Mouse (Mus musculus) c-Kit-positive CD71-negative TER-119-negative erythroid progenitor cells, embryonic 14.5 days (primary cell): Measurements from ENCODE around the gene Pcid2.
A peak's percentile ranks its signal among the peaks of the same experiment; 100 is the strongest.

ENCODE experiments used
- DNase-seq: peaks from one replicate; pipeline ENCODE4 v3.0.0-alpha.2; 2013; ENCODE audit warnings: low read depth

The Pcid2 gene

DNA sequence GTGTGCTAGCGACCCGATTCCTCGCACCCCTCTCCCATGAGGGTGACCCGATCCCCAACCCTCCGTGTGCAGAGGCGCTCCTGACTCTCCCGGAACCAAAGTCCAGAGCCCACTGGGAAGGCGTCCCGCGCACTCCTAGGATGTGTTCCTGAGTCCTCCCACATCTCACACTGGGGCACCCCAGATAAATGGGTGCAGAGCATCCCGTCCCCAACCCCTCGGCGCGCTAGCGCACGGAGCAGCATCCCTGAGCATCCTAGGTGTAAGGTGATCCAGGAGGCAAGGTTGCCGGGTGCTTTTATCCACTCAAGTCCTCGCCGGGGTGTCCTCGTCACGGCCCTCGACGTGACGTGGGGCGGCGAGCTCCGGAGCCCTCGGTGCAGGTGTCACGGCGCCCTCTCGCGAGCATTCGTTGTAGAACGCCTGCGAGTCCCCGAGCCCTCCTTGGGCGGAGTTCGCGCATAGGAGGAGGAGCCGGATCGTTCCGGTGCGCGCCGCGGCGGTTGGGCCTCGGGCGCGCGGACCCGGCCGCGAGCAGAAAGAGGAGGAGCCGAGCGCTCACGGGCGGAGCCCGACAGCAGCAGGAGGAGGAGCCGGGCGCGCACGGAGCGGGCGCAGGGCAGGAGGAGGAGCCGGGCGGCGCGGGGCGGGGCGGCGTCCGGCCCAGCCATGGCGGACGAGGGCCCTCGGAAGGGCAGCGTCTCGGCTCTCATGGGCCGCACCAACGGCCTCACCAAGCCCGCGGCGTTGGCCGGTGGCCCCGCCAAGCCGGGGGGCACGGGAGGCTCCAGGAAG, at the start of gene Pcid2, which contains the start of gene Cul4a:
Gene Pcid2, minus strand, starts transcription at position 373 of the 795 bp plus-strand sequence.
Gene Cul4a, plus strand, starts transcription at position 535 of the 795 bp plus-strand sequence.
- DNase-seq = peak; percentile 96

DNA sequence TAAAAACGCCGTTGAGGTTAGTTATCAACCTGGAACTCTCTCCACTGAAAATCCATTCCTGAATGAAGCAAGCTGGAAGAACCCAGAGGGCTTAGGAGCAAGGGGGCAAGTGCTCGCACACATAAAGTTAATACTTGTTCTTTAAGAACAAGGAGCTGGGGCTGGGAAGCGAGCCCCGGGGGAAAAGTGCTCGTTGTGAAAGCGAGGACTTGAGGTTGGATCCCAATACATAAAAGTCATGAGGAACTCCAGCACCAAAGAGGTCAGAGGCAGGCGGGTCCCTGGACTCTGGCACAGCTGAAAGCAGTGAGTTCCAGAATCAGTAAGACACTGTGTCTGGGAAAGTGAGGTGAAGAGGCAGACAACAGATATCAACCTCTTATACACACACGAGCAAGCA, 48.8 kb upstream of the Pcid2 start:
- DNase-seq = no peak

DNA sequence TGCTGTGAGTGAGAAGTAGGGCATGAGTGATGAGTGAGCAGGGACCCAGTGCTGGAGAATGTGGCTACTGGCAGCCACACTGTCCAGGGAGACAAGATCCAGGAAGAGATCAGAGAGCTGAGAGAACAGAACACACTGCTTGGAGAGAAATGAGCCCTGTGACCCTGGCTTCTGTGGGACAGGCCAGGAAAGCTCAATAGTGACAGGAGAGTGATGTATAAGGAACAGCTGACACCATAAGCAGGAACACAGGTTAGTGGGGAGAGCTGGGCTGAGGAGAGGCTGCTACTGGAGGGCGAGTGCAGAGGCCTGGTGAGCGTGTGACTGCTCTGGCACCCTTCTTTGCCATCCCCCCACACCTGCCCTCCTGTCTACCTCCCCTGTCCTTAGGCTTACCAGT, 45.7 kb upstream of the Pcid2 start:
- DNase-seq = no peak

DNA sequence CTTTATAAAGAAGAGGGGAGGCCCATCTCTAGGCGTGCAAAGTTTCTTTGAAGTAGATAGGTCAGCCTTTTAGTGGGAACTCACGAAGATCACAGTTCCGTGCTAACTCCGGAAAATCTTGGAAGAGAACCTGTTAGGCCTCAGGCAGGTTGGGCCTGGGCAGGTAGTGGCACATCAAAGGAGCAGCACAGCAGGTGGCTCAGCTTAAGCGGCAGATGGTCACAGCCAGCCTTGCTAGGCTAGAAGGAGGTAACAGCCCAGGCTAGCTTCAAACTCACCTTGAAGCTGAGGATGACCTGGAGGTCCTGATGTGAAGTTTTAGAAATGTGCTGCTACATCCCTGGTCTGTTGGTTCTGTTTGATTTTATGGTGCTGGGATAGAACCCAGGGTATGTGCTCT, 44.6 kb upstream of the Pcid2 start:
- DNase-seq = no peak

DNA sequence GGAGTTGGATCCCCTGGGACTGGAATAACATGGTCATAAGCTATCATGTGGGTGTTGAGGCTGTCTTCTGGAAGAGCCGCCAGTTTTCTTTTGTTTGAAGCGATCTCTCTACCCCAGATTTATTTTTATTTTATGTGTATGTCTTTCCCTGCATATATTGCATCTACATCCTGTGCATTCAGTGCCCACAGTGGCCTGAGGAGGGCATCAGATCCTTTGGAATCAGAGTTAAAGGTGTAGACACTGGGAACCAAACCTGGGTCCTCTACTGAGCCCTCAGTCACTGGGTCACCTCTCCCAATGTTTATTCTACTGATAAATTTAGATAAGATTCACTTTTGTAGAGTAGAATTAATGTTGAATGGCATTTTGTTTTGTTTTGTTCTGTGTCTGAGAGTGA, 44.0 kb upstream of the Pcid2 start:
- no peak for DNase-seq

DNA sequence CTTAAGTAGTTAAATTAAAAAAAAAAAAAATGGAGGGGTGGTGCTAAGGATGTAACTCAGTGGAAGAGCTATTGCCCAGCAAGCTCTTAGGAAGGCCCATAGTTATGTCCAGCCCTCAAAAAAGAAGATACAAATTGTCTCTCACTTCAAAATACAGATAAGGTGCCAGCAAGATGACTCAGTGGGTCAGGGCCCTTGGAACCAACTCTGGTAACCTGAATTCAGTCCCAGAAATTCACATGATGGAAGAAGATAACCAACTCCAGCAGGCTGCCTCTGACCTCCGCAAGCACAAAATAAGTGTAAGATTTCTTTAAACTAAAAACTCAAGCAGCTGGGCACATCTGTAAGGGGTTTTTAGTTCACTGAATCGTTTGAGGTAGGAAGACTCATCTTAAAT, 43.2 kb upstream of the Pcid2 start:
- no peak for DNase-seq

DNA sequence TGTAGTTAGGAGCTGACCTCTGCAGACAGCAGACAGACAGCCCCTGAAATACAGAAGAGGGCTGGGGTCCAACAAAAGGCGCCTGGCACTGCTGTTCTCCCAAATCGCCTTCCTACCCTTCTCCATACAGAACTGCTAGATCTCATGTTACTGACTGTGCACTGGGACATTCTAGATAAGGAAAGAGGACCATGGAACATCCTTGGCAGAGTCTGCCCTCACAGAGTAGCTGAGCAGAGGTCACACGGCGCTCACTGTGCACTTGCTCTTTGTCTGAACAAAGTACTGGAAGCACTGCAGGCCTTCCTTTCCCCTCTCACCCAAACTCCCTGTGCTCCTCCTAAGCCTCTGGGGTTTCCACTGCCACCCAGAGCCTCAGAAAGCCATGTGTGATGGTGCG, 36.4 kb upstream of the Pcid2 start:
- no peak for DNase-seq

DNA sequence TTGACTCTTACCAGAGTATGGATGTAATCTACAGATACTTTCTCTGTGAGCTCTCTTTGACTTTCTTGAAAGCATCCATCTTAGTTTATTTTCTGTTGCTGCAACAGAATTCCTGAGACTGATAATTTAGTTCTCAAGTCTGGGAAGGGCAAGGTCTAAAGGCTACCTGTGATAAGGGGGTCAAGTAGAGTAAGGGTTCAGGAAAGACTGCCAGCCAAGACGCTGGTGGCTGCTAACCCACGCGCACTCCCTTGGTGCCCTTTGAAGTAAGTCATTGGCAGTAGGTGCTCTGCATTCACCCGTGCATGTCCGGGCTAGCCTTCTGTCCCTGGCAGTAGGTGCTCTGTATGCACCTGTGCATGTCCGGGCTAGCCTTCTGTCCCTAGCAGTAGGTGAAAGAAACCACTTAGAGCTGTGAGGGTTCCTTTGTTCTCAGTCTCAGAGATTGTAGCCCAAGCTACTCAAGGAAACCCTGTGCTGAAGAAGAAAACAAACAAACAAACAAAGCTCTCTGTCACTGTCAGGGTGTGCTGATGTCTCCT, 34.5 kb upstream of the Pcid2 start:
- DNase-seq = no peak

DNA sequence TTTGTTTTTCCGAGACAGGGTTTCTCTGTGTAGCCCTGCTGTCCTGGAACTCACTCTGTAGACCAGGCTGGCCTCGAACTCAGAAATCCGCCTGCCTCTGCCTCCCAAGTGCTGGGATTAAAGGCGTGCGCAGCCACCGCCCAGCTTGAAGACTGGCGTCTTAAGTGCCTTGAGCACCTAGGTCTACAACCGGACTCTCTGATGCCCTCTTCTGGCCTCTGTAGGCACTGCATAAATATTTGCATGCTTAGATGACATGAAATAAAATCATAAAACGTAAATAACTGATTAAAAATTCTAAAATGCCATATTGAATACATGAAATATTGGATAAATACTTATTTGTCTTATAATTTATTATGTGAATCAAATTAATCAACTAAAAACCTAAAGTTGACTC, 27.0 kb upstream of the Pcid2 start:
- DNase-seq = peak; percentile 64

DNA sequence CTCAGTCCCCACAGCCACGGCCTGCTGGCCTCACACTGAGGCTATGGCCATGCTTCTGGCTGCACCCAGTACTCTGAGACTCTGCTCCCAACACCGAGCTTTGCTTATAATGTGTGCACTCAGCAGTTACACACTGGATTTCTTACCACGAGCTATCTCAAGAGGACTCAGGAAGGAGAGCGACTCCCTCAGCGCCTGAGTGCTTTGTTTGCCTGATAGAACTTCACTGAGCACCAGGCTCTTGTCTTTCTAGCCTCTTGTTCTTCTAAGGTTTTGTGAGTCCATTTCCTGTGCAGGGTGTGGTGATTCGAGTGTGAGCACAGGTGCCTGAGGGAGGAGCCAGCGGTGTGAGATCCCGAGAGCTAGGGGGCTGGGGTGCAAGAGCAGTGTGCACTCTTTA, 19.6 kb upstream of the Pcid2 start:
- no peak for DNase-seq

DNA sequence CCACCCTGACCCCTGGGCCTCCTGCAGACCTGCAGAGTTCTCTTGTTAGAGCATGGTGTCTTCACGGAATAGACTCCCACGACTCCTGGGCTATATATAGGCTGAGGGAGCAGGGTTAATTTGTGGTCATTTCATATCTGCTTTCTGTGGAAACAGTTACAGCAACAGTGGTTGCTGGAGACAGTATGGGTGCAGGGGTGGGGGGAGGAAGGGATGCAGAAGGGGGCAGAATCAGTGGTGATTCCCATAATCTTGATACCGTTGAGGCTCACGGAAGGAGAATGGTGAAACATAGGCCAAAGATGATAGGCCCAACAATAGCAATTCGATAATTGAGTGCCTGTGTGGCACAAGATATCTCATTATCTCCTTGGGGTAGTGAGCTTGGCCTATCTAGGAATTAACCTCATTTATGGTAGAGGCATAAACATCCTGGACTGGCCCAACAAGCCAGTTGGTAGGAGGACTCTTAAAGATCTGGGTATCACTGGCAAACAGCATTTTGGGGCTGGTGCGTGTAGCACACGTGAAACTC, 17.7 kb upstream of the Pcid2 start:
- no peak for DNase-seq

DNA sequence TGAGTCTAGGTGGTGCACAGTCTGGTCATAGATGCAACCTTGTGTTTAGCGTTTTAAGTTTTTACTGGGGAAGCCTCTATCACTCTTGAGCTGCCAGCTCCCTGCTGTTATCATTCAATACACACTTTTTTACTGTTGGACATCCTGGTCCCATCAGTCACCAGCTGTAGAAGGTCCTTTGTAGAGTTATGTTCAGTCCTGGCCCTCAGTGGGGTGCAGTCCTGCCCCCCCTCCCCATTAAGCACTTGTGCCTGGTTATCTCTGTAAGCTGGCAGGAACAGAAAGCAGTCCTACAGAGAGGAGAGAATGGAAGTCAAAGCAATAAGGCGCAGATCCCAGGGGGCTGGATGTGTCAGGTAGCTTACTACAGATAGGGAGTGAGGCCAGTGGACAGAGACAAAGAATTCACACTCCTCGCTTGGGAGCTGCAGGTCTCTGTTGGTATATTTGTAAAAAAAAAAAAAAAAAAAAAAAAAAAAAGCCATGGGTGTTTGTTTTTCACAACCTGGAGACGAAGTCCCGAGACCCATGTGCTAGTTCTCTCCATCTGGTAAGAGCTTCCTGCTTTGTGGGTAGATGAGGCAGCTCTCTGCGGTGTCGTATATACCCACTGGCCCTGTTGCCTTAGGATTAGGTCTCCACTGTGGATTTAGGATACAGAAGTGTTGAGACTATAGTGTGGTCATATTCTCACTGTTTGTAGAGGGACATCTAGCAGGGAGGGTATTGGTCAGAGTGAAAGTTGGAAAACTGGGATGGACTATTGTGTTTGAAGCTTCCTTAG, 15.8 kb upstream of the Pcid2 start:
- no peak for DNase-seq

DNA sequence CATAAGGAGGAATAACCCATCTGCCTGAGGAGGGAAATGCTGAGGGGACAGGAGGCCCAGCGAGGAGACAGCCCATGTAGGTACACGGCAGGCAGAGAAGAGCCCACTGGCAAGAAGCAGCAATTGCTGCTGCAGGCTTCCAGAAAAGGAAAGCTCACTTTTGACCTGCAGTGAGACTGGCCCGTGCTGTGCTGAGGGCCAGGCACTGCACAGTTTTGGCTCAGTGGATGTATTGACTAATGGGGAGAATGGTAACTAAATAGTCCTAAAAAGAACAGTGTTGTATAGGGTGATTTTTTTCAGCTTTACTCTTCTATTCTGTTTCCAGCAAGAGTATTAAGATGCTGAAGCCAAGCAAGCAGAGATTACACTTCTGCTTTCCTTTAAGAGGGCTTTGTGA, 13.3 kb upstream of the Pcid2 start:
- no peak for DNase-seq

DNA sequence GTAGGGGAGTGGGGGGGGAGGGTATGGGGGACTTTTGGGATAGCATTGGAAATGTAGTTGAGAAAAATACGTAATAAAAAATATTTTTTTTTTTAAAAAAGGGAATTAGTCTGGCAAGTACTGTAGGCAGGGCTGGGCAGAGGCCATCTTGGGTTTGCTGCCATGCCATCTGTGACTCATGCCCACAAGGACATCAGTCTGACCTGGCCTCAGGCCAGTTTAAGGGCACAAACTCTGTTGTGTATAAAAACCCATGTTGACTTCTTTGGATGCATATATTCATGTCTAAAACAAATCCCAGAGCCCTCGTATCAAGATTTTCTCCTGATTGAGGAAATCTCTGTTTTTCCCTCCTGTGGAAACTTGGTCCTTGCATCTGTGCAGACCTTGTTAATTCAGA, 11.8 kb upstream of the Pcid2 start:
- DNase-seq = no peak

DNA sequence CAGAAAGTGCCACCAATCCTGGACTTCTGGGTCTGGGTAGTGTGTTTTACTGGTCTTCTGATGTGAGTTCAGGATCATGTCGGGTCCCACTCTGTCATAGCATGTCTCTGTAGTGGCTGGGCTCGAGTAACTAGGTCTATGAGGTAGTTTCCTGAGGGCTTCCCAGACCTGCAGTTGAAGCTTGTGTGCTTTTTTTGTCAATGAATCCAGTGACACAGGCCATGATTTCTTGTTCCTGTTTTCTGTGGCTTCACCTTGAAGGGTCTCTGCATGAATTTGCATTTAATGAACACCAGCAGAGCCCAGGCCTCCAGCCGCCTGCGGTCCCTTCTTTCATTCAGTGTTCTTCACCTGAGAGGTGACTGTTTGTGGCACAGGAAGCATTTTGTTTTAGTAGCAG, 8.0 kb upstream of the Pcid2 start:
- no peak for DNase-seq

DNA sequence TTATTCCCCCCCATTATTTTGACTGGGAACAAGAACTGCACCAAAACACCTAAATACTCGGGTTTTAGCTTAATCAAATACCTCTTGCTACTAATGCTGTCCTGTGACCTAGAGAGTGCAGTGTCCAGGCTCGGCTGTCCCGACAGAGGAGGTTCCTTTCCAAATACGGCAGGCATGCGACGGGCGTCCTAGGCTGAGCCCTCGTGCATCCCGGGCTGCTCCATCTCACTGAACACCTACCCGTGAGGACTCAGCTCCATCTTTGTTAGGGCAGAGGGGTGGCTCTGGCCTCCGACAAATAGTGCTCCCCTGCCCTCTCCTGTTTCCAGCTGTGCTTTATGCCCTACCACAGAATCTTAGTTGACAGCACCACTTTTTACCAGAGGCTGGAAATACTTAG, 6.7 kb upstream of the Pcid2 start:
- no peak for DNase-seq

DNA sequence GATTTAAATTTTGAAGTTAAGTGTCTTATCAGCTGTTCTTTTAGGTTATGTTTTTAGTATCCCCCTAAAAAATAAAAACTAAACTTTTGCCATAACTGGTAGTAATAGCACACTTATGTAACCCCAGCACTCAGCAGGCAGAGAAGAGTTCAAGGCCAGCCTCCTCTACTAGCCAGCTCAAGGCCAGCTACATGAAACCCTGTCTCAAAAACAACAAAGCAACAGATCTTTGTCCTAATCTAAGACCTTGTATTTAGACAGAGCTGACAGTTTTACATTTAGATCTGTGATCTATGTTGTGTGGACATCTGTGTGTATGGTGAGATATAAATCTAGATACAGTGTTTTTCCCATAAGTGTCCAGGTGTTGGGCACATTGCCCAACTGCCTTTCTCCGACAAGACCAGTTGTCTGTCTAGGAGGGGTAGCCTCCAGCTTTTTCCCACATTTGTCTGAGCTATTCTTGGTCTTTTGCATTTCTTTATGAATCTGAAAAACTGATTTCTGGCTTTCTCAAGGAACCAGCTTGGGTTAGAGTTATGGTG, 4.2 kb upstream of the Pcid2 start:
- DNase-seq = no peak

DNA sequence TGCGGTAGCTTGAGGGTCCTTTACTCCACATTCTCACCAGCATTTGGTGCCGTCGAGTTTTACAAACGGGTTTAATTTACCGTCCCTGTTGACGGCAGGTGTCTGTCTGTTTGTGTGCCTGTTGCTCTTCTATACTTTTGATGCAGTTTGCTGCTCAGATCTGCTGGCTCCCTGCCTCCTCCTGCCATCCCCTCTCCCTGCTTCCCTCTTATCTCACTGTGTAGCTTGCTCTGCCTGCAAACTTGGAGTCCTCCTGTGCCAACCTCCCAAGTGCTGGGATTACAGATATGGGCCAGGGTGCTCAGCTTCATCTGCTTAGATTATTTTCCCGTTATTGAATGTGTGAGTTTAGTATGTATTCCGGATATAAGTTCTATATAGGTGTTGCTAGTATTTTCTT, 3.7 kb upstream of the Pcid2 start:
- no peak for DNase-seq

DNA sequence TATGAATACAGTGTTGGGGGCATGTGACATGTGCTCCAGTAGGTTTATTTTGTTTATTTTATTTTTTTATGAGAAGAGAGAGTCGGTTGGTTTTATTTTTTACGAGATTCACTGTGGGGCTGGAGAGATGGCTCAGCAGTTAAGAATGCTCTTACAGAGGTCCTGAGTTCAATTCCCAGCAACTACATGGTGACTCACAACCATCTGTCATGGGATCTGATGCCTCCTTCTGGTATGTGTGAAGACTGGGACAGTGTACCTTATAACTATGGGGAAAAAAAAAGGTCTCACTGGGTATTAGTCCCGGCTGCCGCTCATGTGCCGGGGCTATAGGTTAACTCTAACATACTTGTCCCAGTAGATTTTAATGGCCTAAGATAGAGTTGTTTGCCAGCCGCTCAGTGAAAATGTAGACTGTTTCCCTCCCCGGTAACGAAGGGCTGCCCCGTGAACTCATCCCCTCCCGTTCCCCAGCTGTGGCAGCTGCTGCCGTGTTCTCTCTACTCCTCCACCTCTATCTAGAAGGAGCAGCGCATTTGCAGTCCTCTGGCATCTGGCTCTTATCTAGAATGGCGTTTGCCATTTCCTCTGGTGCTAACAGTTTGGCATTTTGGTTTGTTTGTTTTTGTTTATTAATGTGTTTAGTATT, 2.9 kb upstream of the Pcid2 start:
- DNase-seq = no peak

DNA sequence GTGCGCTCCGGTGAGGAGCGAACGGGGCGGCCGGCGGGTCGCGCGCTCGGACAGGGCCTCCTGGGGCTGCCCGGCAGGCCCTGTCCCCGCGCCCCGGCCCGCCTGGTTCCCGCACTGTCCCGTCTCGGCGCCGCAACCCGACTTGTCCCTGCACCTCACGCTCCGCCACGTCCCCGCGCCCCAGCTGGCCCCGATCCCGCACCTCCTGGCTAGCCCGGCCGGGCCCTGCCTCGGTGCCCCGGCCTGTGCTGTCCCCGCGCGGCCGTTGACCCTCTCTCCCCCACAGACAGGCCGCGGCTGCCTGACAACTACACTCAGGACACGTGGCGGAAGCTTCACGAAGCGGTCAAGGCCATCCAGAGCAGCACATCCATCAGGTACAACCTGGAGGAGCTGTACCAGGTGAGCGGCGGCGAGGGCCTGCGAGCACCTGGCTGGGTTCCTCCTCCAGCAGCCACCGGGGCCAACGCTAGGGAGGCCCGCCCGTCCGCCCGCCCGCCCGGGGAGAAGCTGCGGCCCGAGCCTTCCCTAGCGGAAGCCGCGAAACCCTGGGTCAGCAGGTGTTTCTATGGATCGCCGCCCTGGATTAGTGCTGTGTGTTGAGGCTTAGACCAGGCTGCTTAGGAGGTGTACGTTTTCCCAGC, 771 bp upstream of the Pcid2 start:
- DNase-seq = no peak

DNA sequence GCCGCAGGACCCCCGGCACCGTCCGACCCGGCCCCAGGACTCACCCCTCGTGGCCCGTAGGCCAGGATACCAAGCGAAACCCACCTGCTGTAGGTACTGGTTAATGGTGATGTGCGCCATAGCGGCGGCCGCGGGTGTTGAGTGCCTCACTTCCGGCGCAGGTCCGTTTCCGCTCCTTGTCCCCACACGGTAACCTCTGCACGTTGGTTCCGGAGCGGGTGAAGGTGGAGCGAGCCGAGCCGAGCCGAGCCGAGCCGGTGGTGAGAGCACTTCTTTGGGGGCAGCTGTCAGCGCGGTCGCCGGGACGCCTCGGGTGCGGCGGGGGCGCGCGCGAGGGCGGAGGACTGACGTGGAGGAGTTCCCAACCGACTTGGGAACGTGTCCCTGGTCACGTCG, 570 bp downstream of the Pcid2 start:
- DNase-seq = peak; percentile 90

DNA sequence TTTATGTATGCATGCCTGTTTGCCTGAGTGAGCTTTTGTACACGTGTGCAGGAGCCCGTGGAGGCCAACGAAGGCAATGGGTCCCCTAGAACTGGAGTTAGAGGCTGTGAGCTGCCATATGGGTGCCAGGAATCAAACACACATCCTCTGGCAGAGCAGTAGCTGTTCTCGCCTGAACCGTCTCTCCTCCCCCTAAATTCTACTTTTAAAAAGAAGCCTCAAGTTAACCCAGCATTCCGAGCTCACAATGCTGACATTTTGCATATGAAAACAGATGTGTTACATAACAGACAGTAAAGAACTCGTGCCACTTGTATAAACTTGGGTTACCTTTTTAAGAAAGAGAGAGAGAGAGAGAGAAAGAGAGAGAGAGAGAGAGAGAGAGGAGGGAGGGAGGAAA, 27.7 kb downstream of the Pcid2 start:
- DNase-seq = no peak
